Mouse (Mus musculus) olfactory bulb, adult 2 months (tissue): ENCODE results near the gene Optn. TPM values are rescaled to one million over a fixed set of nuclear protein-coding genes. Genes with fewer than 3 reads are reported as not detected.
"Not testable (repeated sequence)": the region's sequence is repeated elsewhere in the genome, so short reads cannot be mapped to it uniquely, and the experiment has no call there.

ENCODE experiments used
- H3K27ac ChIP-seq: fragments of 200-500 bp; 2 replicates; pipeline ENCODE4 v1.5.1; 2012; ENCODE audit warnings: low read depth, low read length; ENCODE audit not compliant: insufficient read depth
- H3K4me1 ChIP-seq: fragments of 200-500 bp; 2 replicates; pipeline ENCODE4 v1.6.1; 2012; ENCODE audit warnings: low read length; ENCODE audit not compliant: control insufficient read depth, insufficient read depth
- H3K4me3 ChIP-seq: fragments of 200-500 bp; 2 replicates; pipeline ENCODE4 v1.5.1; 2012; ENCODE audit warnings: mild to moderate bottlenecking, low read depth, low read length, moderate library complexity; ENCODE audit not compliant: insufficient read depth
- CTCF ChIP-seq: fragments of 200-500 bp; IDR thresholded peaks from 2 replicates; pipeline ENCODE4 v1.5.1; 2012; ENCODE audit warnings: low read depth, mild to moderate bottlenecking, low read length, moderate library complexity; ENCODE audit not compliant: insufficient read depth
- POLR2A ChIP-seq: fragments of 200-500 bp; IDR thresholded peaks from 2 replicates; pipeline ENCODE4 v1.6.1; 2012; ENCODE audit warnings: mild to moderate bottlenecking, low read depth, low read length, moderate library complexity; ENCODE audit not compliant: insufficient read depth
- WGBS: fragments of 180-500 bp; shearing (Covaris S2); methylation state at CpG from one replicate; pipeline ENCODE4 v1.1.7; 2018; 5-methylcytosine and 5-hydroxymethylcytosine counted together
- polyA plus RNA-seq: library from polyadenylated mRNA; stranded (reverse); fragments of >200 nt; gene quantifications from 2 replicates; pipeline ENCODE4 v1.2.4, GENCODE M21; 2012; ENCODE audit warnings: low replicate concordance; ENCODE audit not compliant: missing spikeins, insufficient read depth, insufficient read length

The Optn gene
- not detected in 2 replicates for polyA plus RNA-seq

DNA sequence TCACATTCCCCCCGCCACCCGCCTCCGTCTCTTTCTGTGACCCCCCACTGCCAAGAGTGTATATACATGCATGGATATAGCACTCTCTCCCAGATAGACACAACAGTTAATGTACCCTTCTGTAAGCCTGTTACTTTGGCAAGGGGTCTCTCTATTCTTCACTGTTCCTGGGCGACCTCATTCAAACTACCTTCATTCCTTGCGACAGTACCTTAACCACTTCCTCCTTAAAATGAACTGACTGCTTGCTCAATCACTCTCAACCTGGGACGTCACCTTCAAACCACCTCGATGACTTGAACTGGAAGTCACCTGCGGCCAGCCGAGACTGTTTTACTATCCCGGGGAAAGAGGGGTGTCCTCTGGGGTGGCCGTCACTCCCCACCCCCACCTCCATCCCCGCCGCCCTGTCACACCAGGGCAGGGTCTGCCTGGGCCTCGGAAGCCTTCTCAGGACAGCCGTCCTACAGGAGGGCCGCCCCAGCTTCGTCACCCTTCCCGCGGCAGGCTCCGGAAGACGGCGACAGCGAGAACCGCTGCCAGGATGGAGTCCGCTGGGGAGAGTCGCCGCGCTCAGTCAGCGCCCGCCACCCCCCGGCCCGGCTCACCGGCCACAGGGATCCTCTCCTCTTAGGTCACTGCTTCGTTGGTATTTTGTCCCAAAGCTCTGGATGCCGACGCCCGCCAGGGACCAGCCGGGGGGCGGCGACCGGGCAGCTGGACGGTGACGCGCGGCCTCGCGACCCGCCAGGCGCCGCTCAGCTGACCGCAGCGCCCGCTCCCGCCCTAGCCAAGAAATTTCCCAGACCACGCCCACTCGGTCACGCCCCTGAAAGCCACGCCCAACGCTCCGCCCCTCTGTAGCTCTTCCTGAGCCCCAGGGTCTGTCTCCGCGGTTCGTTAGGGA lies at the start of gene Optn:
TSS of gene Optn (minus strand) at position 753 of the 907 bp plus-strand sequence.
- H3K4me3 ChIP-seq, result peak within 1 kb of the TSS; percentile 71
- TF ChIP-seq POLR2A (no peak), CTCF (no peak)
- H3K27ac ChIP-seq, result no peak within 1 kb of the TSS
- H3K4me1 ChIP-seq, result peaks cover 2% of the 10 kb centered on the region; the same call in 1 of the 2 replicates
- 3% methylated on average over 63 of the region's 63 CpGs for WGBS

DNA sequence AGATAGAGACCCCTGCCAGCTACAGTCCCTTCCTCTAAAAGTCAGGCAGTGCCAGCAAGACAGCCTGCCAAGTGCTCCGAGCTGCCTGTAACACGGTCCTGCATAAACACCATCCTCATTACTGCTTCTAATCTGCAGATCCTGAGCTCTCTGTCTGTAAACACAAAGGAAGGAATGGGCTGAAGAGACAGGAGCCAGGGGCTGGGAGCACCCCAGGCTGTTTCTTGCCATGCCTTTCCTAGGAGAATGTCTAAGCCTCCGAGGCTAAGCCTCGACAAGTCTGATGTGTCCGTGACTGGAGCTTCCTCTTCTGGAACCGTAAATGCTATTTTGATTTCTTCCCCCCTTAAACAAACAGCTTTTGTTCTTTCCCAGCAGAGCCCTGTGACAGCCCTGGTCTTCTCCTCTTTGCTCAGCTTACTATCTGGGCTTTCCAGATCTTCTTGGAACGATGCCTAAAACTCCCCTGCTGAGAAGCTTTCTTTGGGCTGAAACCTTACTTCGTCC lies 49.0 kb upstream of the Optn start:
- TF ChIP-seq CTCF (no peak), POLR2A (no peak)
- Histone ChIP-seq H3K4me1 (peaks cover 17% of the 10 kb centered on the region), H3K4me3 (no peak overlapping the region), H3K27ac (peak overlapping the region; percentile 33)
- 7% methylated on average over 8 of the region's 8 CpGs for WGBS

GRCm38 (mm10) chr2:5102891-5103290 lies 39.0 kb upstream of the Optn start:
- 73% methylated on average over 1 of the region's 1 CpGs for WGBS
- Histone ChIP-seq H3K4me1 (peaks cover 4% of the 10 kb centered on the region), H3K27ac (no peak overlapping the region), H3K4me3 (no peak overlapping the region)
- no peak for TF ChIP-seq POLR2A
- no peak for TF ChIP-seq CTCF

- no peak for TF ChIP-seq CTCF
- TF ChIP-seq POLR2A, result no peak
- WGBS, result 60% methylated on average over 10 of the region's 10 CpGs
- Histone ChIP-seq H3K4me1 (peaks cover 6% of the 10 kb centered on the region), H3K27ac (no peak overlapping the region), H3K4me3 (no peak overlapping the region)
These were observed 37.9 kb upstream of the Optn start for GRCm38 (mm10) chr2:5101743-5102245.

GRCm38 (mm10) chr2:5099176-5099575 lies 35.3 kb upstream of the Optn start:
- Histone ChIP-seq H3K4me1 (peaks cover 6% of the 10 kb centered on the region), H3K27ac (no peak overlapping the region), H3K4me3 (no peak overlapping the region)
- TF ChIP-seq CTCF (no peak), POLR2A (no peak)
- 77% methylated on average over 6 of the region's 6 CpGs for WGBS

GRCm38 (mm10) chr2:5097786-5098445 lies 34.1 kb upstream of the Optn start:
- Histone ChIP-seq H3K27ac (no peak overlapping the region), H3K4me3 (no peak overlapping the region), H3K4me1 (peaks cover 6% of the 10 kb centered on the region)
- no peak for TF ChIP-seq POLR2A
- no peak for TF ChIP-seq CTCF
- 46% methylated on average over 20 of the region's 20 CpGs for WGBS

GRCm38 (mm10) chr2:5095316-5095715 lies 31.5 kb upstream of the Optn start:
- 5% methylated on average over 1 of the region's 1 CpGs for WGBS
- Histone ChIP-seq H3K4me1 (peaks cover 6% of the 10 kb centered on the region), H3K4me3 (no peak overlapping the region), H3K27ac (peak overlapping the region; percentile 45; the same call in 1 of the 2 replicates)
- TF ChIP-seq CTCF (no peak), POLR2A (no peak)

DNA sequence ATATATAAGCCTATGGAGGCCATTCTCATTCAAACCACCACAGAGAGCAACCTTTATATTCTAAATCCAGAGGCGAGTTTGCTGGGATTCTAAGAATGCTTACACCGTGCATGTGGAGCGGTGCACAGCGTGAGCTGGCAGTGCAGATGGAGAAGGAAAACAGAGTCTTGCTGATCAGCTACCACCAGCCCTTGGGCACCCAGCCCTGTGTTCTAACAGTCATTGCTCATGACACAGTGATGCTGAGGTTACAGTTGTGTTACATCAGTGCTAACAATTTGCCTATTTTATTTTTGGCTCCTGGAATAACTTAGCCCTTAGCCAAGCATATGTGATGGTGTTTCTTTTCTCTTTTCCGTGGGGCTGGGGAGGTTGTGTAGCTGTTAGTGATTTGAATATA lies 31.0 kb upstream of the Optn start:
- no peak overlapping the region for H3K4me3 ChIP-seq
- 38% methylated on average over 5 of the region's 5 CpGs for WGBS
- peak overlapping the region; percentile 50; the same call in 1 of the 2 replicates for H3K27ac ChIP-seq
- TF ChIP-seq POLR2A, result no peak
- no peak for TF ChIP-seq CTCF
- H3K4me1 ChIP-seq, result peaks cover 6% of the 10 kb centered on the region

DNA sequence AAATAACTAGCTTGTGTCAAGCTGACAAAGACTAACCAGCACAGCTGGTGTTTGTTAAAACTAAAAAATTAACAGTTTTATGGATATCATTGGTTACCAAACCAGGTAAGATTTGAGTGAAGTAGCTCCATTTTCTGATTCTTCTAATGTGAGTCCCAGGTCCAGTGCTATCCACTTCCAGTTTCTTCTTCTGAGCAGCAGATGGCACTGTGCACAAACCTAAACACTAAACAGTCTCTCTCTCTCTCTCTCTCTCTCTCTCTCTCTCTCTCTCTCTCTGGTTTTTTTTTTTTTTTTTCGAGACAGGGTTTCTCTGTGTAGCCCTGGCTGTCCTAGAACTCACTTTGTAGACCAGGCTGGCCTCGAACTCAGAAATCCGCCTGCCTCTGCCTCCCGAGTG lies 26.5 kb upstream of the Optn start:
- H3K4me3 ChIP-seq, H3K27ac ChIP-seq, H3K4me1 ChIP-seq: not testable (repeated sequence)
- WGBS, result 65% methylated on average over 4 of the region's 4 CpGs
